Mouse (Mus musculus) bone marrow macrophage, adult 2 months (primary cell): Measurements from ENCODE around the gene Hsf4.

Source experiments
- CTCF ChIP-seq: IDR thresholded peaks from 2 replicates; pipeline ENCODE4 v1.5.1; 2012; ENCODE audit warnings: low read depth, mild to moderate bottlenecking, low read length, moderate library complexity
- POLR2A ChIP-seq: IDR thresholded peaks from 2 replicates; pipeline ENCODE4 v1.6.1; 2012; ENCODE audit warnings: mild to moderate bottlenecking, low read depth, low read length, borderline replicate concordance

DNA sequence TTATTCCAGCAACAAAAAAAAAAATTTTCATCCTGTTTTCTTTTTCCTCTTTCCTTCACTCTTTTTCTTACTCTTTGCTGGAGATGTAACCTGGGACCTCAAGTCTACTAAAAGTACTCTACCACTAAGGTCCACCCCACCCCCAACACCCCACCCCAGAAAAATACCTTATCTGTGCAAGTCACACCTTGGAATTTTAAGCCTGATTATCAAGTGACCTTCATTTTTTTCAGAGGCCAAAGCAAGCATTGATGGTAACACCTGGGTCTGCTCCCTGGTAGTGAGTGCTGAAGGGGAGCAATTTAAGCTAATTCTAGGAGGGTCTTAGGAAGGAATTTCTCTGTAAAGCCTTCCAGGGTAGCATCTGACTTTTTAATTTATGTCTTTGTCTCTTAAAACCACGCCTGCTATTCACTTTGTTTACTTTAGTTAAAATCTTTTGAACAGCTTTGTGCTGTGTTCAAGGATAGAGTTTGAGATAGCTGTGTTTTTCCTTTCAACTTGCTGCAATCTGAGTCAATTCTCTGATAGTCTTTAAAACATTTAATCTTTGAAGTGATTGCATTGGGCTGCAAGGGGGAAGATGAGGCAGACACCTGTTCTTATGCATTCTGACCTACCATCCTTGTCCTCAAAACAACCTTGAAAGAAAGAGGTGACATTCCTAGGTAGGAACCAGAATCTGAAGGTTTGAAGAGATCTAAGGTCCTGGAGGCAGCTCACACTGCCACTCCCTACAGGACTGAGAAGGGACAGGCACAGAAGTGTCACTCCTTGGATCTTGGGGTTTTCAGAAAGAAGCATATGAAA is 36.3 kb upstream of the Hsf4 start:
- no peak for TF ChIP-seq CTCF
- no peak for TF ChIP-seq POLR2A
